Mouse (Mus musculus): ENCODE results near the gene Ank. TPM values are rescaled to one million over a fixed set of nuclear protein-coding genes. Genes with fewer than 3 reads are reported as not detected.

The Ank gene
- polyA plus RNA-seq, 1 experiment from 2014 or later = 9.3 TPM

GRCm38 (mm10) chr15:27503221-27503620 lies 36.7 kb downstream of the Ank start:
- ATAC-seq (peak; percentile 79), DNase-seq (ENCODE audit: low spot score) (peak; percentile 65)
- H3K27ac ChIP-seq (ENCODE audit: low read length) = peak overlapping the region; percentile 66
- peaks cover 13% of the 10 kb centered on the region; the same call in 1 of the 2 replicates for H3K4me1 ChIP-seq (ENCODE audit: insufficient read depth, low read depth, low read length)
- no peak overlapping the region for H3K4me3 ChIP-seq (ENCODE audit: low read depth, low read length)
- H3K9me3 ChIP-seq (ENCODE audit: low read length) = no peaks in the 10 kb centered on the region
- no peaks in the 10 kb centered on the region for H3K27me3 ChIP-seq (replicated peaks; ENCODE audit: insufficient read depth, low read length)
- WGBS = 30% methylated on average over 9 of the region's 9 CpGs
- H3K9ac ChIP-seq (replicated peaks; ENCODE audit: low read depth) = no peak overlapping the region
- H3K4me2 ChIP-seq (replicated peaks; ENCODE audit: low read depth, low read length) = no peak overlapping the region
- TF ChIP-seq EP300 (IDR thresholded peaks at IDR 0.05) (0 out of 2 replicates have a peak, but pooled peaks have one; percentile 19), CTCF (IDR thresholded peaks at IDR 0.05) (no peak)
- H3K36me3 ChIP-seq (ENCODE audit: insufficient read depth, low read length) = no peaks in the 10 kb centered on the region

- ATAC-seq = peak; percentile 53
- no peaks in the 10 kb centered on the region for H3K36me3 ChIP-seq (ENCODE audit: insufficient read depth, low read length)
- H3K4me3 ChIP-seq (ENCODE audit: low read depth, low read length) = no peak overlapping the region
- H3K9ac ChIP-seq (replicated peaks; ENCODE audit: low read depth) = no peak overlapping the region
- H3K9me3 ChIP-seq (ENCODE audit: low read length) = no peaks in the 10 kb centered on the region
- WGBS = 33% methylated on average over 20 of the region's 20 CpGs
- 0 out of 2 replicates have a peak overlapping the region, but pooled peaks have one; percentile 9 for H3K4me2 ChIP-seq (replicated peaks; ENCODE audit: low read depth, low read length)
- no peak for TF ChIP-seq EP300 (IDR thresholded peaks at IDR 0.05)
- no peak for TF ChIP-seq CTCF (IDR thresholded peaks at IDR 0.05)
- H3K4me1 ChIP-seq (ENCODE audit: insufficient read depth, low read depth, low read length) = peaks cover 13% of the 10 kb centered on the region; the same call in 1 of the 2 replicates
- H3K27me3 ChIP-seq (replicated peaks; ENCODE audit: insufficient read depth, low read length) = no peaks in the 10 kb centered on the region
- H3K27ac ChIP-seq (ENCODE audit: low read length) = peak overlapping the region; percentile 51
- DNase-seq (ENCODE audit: low spot score) = peak; percentile 39
These were observed 37.6 kb downstream of the Ank start for GRCm38 (mm10) chr15:27503801-27504730.

GRCm38 (mm10) chr15:27506127-27506886 lies 39.8 kb downstream of the Ank start:
- ATAC-seq (peak; percentile 25; the same call in 1 of the 2 replicates), DNase-seq (ENCODE audit: low spot score) (peak; percentile 19)
- Histone ChIP-seq H3K4me2 (replicated peaks; ENCODE audit: low read depth, low read length) (no peak overlapping the region), H3K27ac (ENCODE audit: low read length) (no peak overlapping the region), H3K9ac (replicated peaks; ENCODE audit: low read depth) (no peak overlapping the region), H3K27me3 (replicated peaks; ENCODE audit: insufficient read depth, low read length) (no peaks in the 10 kb centered on the region), H3K9me3 (ENCODE audit: low read length) (no peaks in the 10 kb centered on the region), H3K4me3 (ENCODE audit: low read depth, low read length) (no peak overlapping the region), H3K4me1 (ENCODE audit: insufficient read depth, low read depth, low read length) (peaks cover 13% of the 10 kb centered on the region; the same call in 1 of the 2 replicates), H3K36me3 (ENCODE audit: insufficient read depth, low read length) (no peaks in the 10 kb centered on the region)
- TF ChIP-seq EP300 (IDR thresholded peaks at IDR 0.05) = no peak
- no peak for TF ChIP-seq CTCF (IDR thresholded peaks at IDR 0.05)
- WGBS = 37% methylated on average over 5 of the region's 5 CpGs

GRCm38 (mm10) chr15:27506893-27507596 lies 40.6 kb downstream of the Ank start:
- ATAC-seq (no peak), DNase-seq (ENCODE audit: low spot score) (no peak)
- Histone ChIP-seq H3K36me3 (ENCODE audit: insufficient read depth, low read length) (no peaks in the 10 kb centered on the region), H3K9ac (replicated peaks; ENCODE audit: low read depth) (no peak overlapping the region), H3K27me3 (replicated peaks; ENCODE audit: insufficient read depth, low read length) (no peaks in the 10 kb centered on the region), H3K4me3 (ENCODE audit: low read depth, low read length) (no peak overlapping the region), H3K27ac (ENCODE audit: low read length) (no peak overlapping the region), H3K9me3 (ENCODE audit: low read length) (no peaks in the 10 kb centered on the region), H3K4me1 (ENCODE audit: insufficient read depth, low read depth, low read length) (peaks cover 11% of the 10 kb centered on the region; the same call in 1 of the 2 replicates), H3K4me2 (replicated peaks; ENCODE audit: low read depth, low read length) (no peak overlapping the region)
- 77% methylated on average over 15 of the region's 15 CpGs for WGBS
- TF ChIP-seq EP300 (IDR thresholded peaks at IDR 0.05) = no peak
- no peak for TF ChIP-seq CTCF (IDR thresholded peaks at IDR 0.05)

GRCm38 (mm10) chr15:27508169-27508568 lies 41.7 kb downstream of the Ank start:
- Histone ChIP-seq H3K36me3 (ENCODE audit: insufficient read depth, low read length) (no peaks in the 10 kb centered on the region), H3K4me2 (replicated peaks; ENCODE audit: low read depth, low read length) (no peak overlapping the region), H3K9ac (replicated peaks; ENCODE audit: low read depth) (no peak overlapping the region), H3K4me1 (ENCODE audit: insufficient read depth, low read depth, low read length) (peaks cover 8% of the 10 kb centered on the region; the same call in 1 of the 2 replicates), H3K27me3 (replicated peaks; ENCODE audit: insufficient read depth, low read length) (no peaks in the 10 kb centered on the region), H3K27ac (ENCODE audit: low read length) (no peak overlapping the region), H3K4me3 (ENCODE audit: low read depth, low read length) (no peak overlapping the region), H3K9me3 (ENCODE audit: low read length) (no peaks in the 10 kb centered on the region)
- ATAC-seq (no peak), DNase-seq (ENCODE audit: low spot score) (no peak)
- no peak for TF ChIP-seq CTCF (IDR thresholded peaks at IDR 0.05)
- TF ChIP-seq EP300 (IDR thresholded peaks at IDR 0.05) = no peak
- WGBS = 79% methylated on average over 7 of the region's 7 CpGs
